Mouse (Mus musculus): ENCODE results near the gene Nr1h5. TPM values are rescaled to one million over a fixed set of nuclear protein-coding genes. Genes with fewer than 3 reads are reported as not detected.

The Nr1h5 gene
- total and polyA plus RNA-seq, 3 experiments = 0.03 TPM; not detected in 2

GRCm38 (mm10) chr3:102997591-102997990, 33.7 kb upstream of the Nr1h5 start:
- no peak for DNase-seq (ENCODE audit: low read depth, low spot score)
- Histone ChIP-seq H3K9ac (ENCODE audit: control insufficient read depth, low read depth, low read length, poor library complexity, severe bottlenecking) (no peak overlapping the region), H3K36me3 (ENCODE audit: control insufficient read depth in 1 of 2, insufficient read depth in 2 of 2, low read length in 2 of 2) (peaks cover 9 to 12% of the 10 kb centered on the region in 2 experiments), H3K4me1 (ENCODE audit: control insufficient read depth in 1 of 2, insufficient read depth in 2 of 2, low read length in 2 of 2) (peaks cover 2 to 8% of the 10 kb centered on the region in 2 experiments; a peak in 3 of 4 replicates), H3K27me3 (ENCODE audit: control insufficient read depth in 1 of 2, insufficient read depth in 2 of 2, low read length in 2 of 2) (no peaks in the 10 kb centered on the region; a peak in 2 of 4 replicates), H3K9me3 (replicated peaks; ENCODE audit: insufficient read depth, low read length) (no peaks in the 10 kb centered on the region), H3K27ac (ENCODE audit: control insufficient read depth, low read depth, low read length) (no peak overlapping the region), H3K4me3 (ENCODE audit: control insufficient read depth in 1 of 2, insufficient read depth in 1 of 2, low read depth in 2 of 2, low read length in 2 of 2) (no peak overlapping the region), H3K79me2 (ENCODE audit: control insufficient read depth, insufficient read depth, low read length, poor library complexity) (no peaks in the 10 kb centered on the region; the same call in 1 of the 2 replicates)
- TF ChIP-seq MAX (IDR thresholded peaks at IDR 0.05; ENCODE audit: low read length) (no peak), USF2 (IDR thresholded peaks at IDR 0.05; ENCODE audit: borderline replicate concordance in 1 of 2, insufficient read depth in 1 of 2, low read depth in 1 of 2, low read length in 2 of 2) (no peak), POLR2A (IDR thresholded peaks at IDR 0.05; ENCODE audit: control insufficient read depth in 1 of 2, insufficient read depth in 1 of 2, low read depth in 1 of 2, low read length in 2 of 2, poor library complexity in 1 of 2) (no peak), KAT2A (conservative IDR thresholded peaks at IDR 0.05; ENCODE audit: low read depth, low read length) (no peak), CHD2 (IDR thresholded peaks at IDR 0.05; ENCODE audit: low read length) (no peak), CHD1 (IDR thresholded peaks at IDR 0.05; ENCODE audit: low read depth, low read length) (no peak), E2F4 (IDR thresholded peaks at IDR 0.05; ENCODE audit: borderline replicate concordance, low read depth, low read length) (no peak), NELFE (IDR thresholded peaks at IDR 0.05; ENCODE audit: low read depth, low read length) (no peak), SMC3 (IDR thresholded peaks at IDR 0.05; ENCODE audit: low read depth, low read length) (no peak), TAL1 (IDR thresholded peaks at IDR 0.05; ENCODE audit: low read length) (no peak), BHLHE40 (IDR thresholded peaks at IDR 0.05; ENCODE audit: borderline replicate concordance, low read depth, low read length) (no peak), CTCF (IDR thresholded peaks at IDR 0.05 in 2 of 3, conservative IDR thresholded peaks at IDR 0.05 in 1 of 3; ENCODE audit: control insufficient read depth in 1 of 3, insufficient read depth in 1 of 3, low read depth in 2 of 3, low read length in 3 of 3, poor library complexity in 1 of 3, severe bottlenecking in 1 of 3) (no peak), MYB (IDR thresholded peaks at IDR 0.05; ENCODE audit: low read depth, low read length) (no peak), TCF12 (IDR thresholded peaks at IDR 0.05; ENCODE audit: low read depth, low read length) (no peak), ELF1 (IDR thresholded peaks at IDR 0.05; ENCODE audit: low read depth, low read length) (no peak), SIN3A (IDR thresholded peaks at IDR 0.05; ENCODE audit: low read length) (no peak)

- DNase-seq (ENCODE audit: low read depth, low spot score) = no peak
- TF ChIP-seq TAL1 (IDR thresholded peaks at IDR 0.05; ENCODE audit: low read length) = no peak
- no peak for TF ChIP-seq MAX (IDR thresholded peaks at IDR 0.05; ENCODE audit: low read length)
- no peak for TF ChIP-seq NRF1 (IDR thresholded peaks at IDR 0.05; ENCODE audit: insufficient read depth, low read depth, low read length, poor library complexity, severe bottlenecking)
- TF ChIP-seq TCF12 (IDR thresholded peaks at IDR 0.05; ENCODE audit: low read depth, low read length) = no peak
- H3K9me3 ChIP-seq (replicated peaks; ENCODE audit: insufficient read depth, low read length) = no peaks in the 10 kb centered on the region
- H3K4me3 ChIP-seq (ENCODE audit: control insufficient read depth in 1 of 2, insufficient read depth in 1 of 2, low read depth in 2 of 2, low read length in 2 of 2) = no peak overlapping the region
- no peaks in the 10 kb centered on the region; a peak in 2 of 4 replicates for H3K27me3 ChIP-seq (ENCODE audit: control insufficient read depth in 1 of 2, insufficient read depth in 2 of 2, low read length in 2 of 2)
- no peak overlapping the region for H3K9ac ChIP-seq (ENCODE audit: control insufficient read depth, low read depth, low read length, poor library complexity, severe bottlenecking)
- H3K36me3 ChIP-seq (ENCODE audit: control insufficient read depth in 1 of 2, insufficient read depth in 2 of 2, low read length in 2 of 2) = peaks cover 9 to 12% of the 10 kb centered on the region in 2 experiments
- no peaks in the 10 kb centered on the region; the same call in 1 of the 2 replicates for H3K79me2 ChIP-seq (ENCODE audit: control insufficient read depth, insufficient read depth, low read length, poor library complexity)
- H3K27ac ChIP-seq (ENCODE audit: control insufficient read depth, low read depth, low read length) = no peak overlapping the region
- peaks cover 2 to 8% of the 10 kb centered on the region in 2 experiments; a peak in 3 of 4 replicates for H3K4me1 ChIP-seq (ENCODE audit: control insufficient read depth in 1 of 2, insufficient read depth in 2 of 2, low read length in 2 of 2)
These were observed 33.1 kb upstream of the Nr1h5 start for GRCm38 (mm10) chr3:102997036-102997435.

Data from MEL (cell line).